Mouse (Mus musculus) frontal cortex, adult (tissue): ENCODE results near the gene Inha.

ENCODE experiments used
- ATAC-seq: cut with Nextera tagmentation; 2 replicates; pipeline ENCODE4 v1.9.2; 2017; ENCODE audit warnings: mild to moderate bottlenecking, moderate library complexity, mixed read lengths; ENCODE audit not compliant: low TSS enrichment

Inha gene

GRCm38 (mm10) chr1:75507006-75507405 lies at the start of gene Inha:
Gene Inha (plus strand): TSS chr1:75507077.
- ATAC-seq: no peak

- ATAC-seq: no peak
Observed at GRCm38 (mm10) chr1:75457710-75458024, 49.2 kb upstream of the Inha start.

GRCm38 (mm10) chr1:75458025-75458788 lies 48.7 kb upstream of the Inha start:
- ATAC-seq: peak; percentile 83

GRCm38 (mm10) chr1:75458789-75459684 lies 47.8 kb upstream of the Inha start:
- peak; percentile 65 for ATAC-seq

- no peak for ATAC-seq
Observed at GRCm38 (mm10) chr1:75460297-75460696, 46.6 kb upstream of the Inha start.

GRCm38 (mm10) chr1:75462636-75463035 lies 44.2 kb upstream of the Inha start:
- no peak for ATAC-seq

- no peak for ATAC-seq
Observed at GRCm38 (mm10) chr1:75463652-75464204, 43.1 kb upstream of the Inha start.

GRCm38 (mm10) chr1:75467215-75467927 lies 39.5 kb upstream of the Inha start:
- peak; percentile 77 for ATAC-seq

GRCm38 (mm10) chr1:75469287-75469825 lies 37.5 kb upstream of the Inha start:
- no peak for ATAC-seq

GRCm38 (mm10) chr1:75476441-75476840 lies 30.4 kb upstream of the Inha start:
- no peak for ATAC-seq

- ATAC-seq: peak; percentile 21
Observed at GRCm38 (mm10) chr1:75477264-75477965, 29.5 kb upstream of the Inha start.

GRCm38 (mm10) chr1:75477966-75478290 lies 28.9 kb upstream of the Inha start:
- ATAC-seq: no peak

GRCm38 (mm10) chr1:75478497-75478896 lies 28.4 kb upstream of the Inha start:
- no peak for ATAC-seq

GRCm38 (mm10) chr1:75478916-75479634 lies 27.8 kb upstream of the Inha start, which contains the start of the genes Chpf and Tmem198:
Gene Chpf (minus strand): TSS chr1:75479307.
Gene Tmem198 (plus strand): TSS chr1:75479532.
- peak; percentile 62 for ATAC-seq

GRCm38 (mm10) chr1:75479635-75479989 lies 27.3 kb upstream of the Inha start:
- peak; percentile 4 for ATAC-seq

- no peak for ATAC-seq
Observed at GRCm38 (mm10) chr1:75480036-75480435, 26.8 kb upstream of the Inha start.

GRCm38 (mm10) chr1:75480735-75481134 lies 26.1 kb upstream of the Inha start:
- no peak for ATAC-seq

- 0 out of 2 replicates have a peak, but pooled peaks have one; percentile 10 for ATAC-seq
Observed at GRCm38 (mm10) chr1:75486561-75486960, 20.3 kb upstream of the Inha start.

- ATAC-seq: peak; percentile 16; the same call in 1 of the 2 replicates
Observed at GRCm38 (mm10) chr1:75487040-75487404, 19.9 kb upstream of the Inha start.

- peak; percentile 39 for ATAC-seq
Observed at GRCm38 (mm10) chr1:75487405-75488161, 19.3 kb upstream of the Inha start.
